In the genomic region with DNA sequence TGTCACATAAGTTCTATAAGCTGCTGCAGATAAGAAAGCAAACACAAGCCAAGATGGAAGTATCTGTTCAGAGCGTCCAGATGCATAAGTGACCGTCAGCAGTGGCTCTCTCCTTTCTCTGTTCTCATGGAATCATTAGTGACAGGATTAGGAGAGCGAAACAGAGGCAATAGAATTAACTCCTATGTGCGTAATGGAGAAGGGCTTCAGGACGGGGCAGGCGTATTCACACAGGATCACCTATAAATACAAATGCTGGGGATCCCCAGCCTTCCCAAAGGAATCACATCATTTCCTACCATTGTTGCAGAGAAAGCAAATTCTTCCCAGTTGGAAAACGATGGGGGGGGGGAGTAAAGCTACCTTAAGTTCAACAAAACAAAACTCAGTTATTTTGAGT, we compare ENCODE assay signal across 22 mouse cellular contexts. TPM values are rescaled to one million over a fixed set of nuclear protein-coding genes. Genes with fewer than 3 reads are reported as not detected.
DNase-seq lines count a peak whose midpoint lies in the region; ATAC-seq and TF ChIP-seq lines count a peak whose summit lies in the region.
"Had no signal": no experiment of that assay in that cellular context is flagged by ENCODE, and none has a peak within 500 bp of the region (broad histone marks: within the 10 kb centered on the region; RNA-seq: fewer than 3 reads in every experiment).

No protein-coding gene starts in this region.

- H3K36me3 ChIP-seq in kidney, adult 2 months (ENCODE audit: control insufficient read depth, insufficient read depth, low read length), result no peaks in the 10 kb centered on the region
- H3K36me3 ChIP-seq in heart, embryonic 16.5 days (ENCODE audit: control insufficient read depth, insufficient read depth), result no peaks in the 10 kb centered on the region

- TF ChIP-seq POLR2A in kidney, adult 2 months (IDR thresholded peaks at IDR 0.05; ENCODE audit: low read depth, low read length), result no peak

- H3K4me1 ChIP-seq in kidney, adult 2 months (ENCODE audit: control insufficient read depth, insufficient read depth, low read length), result no peaks in the 10 kb centered on the region
- peaks cover 13% of the 10 kb centered on the region for H3K4me1 ChIP-seq in heart, embryonic 16.5 days (ENCODE audit: control insufficient read depth, insufficient read depth, low read length)
- H3K4me1 ChIP-seq: intestine, embryonic 15.5 days had no signal

- DNase-seq in heart, adult 11 months, result peak; percentile 91
- no peak for DNase-seq in heart, postnatal 25 days (ENCODE audit: low spot score)
- DNase-seq in kidney, adult 2 months, result peak; percentile 40
- no peak for DNase-seq in kidney, postnatal 10 days
- peak; percentile 29 for DNase-seq in kidney, postnatal 14 days
- DNase-seq in kidney, postnatal 36 days, result no peak
- DNase-seq in adrenal gland, postnatal 10 days, result no peak
- DNase-seq: adrenal gland, postnatal 14 days; cerebellum, adult 8-10 months; cerebellum, postnatal 36 days; gastrocnemius, postnatal 10 days; liver, postnatal 0 days; lung, postnatal 10 days; thymus, adult 18-20 months; thymus, postnatal 4 days had no signal

- 74% methylated on average over 7 of the region's 7 CpGs for WGBS in kidney, adult 2 months
- 60% methylated on average over 7 of the region's 7 CpGs for WGBS in heart, embryonic 16.5 days

- peak; percentile 54 for ATAC-seq in heart, embryonic 16.5 days (replicated peaks; ENCODE audit: extremely low read depth, insufficient read depth, low FRiP score)
- ATAC-seq: forebrain, embryonic 14.5 days; hindbrain, embryonic 16.5 days; intestine, embryonic 15.5 days; liver, postnatal 0 days had no signal

- H3K9ac ChIP-seq in heart, embryonic 16.5 days (ENCODE audit: low read length), result no peak overlapping the region
- H3K9ac ChIP-seq: intestine, embryonic 15.5 days; limb, embryonic 12.5 days; liver, postnatal 0 days had no signal

- H3K4me3 ChIP-seq in kidney, adult 2 months (ENCODE audit: insufficient read depth, low read depth, low read length), result no peak overlapping the region
- H3K4me3 ChIP-seq in heart, embryonic 16.5 days (ENCODE audit: low read length), result no peak overlapping the region
- H3K4me3 ChIP-seq: intestine, embryonic 15.5 days; limb, embryonic 12.5 days had no signal

- H3K4me2 ChIP-seq in heart, embryonic 16.5 days (ENCODE audit: low read depth, low read length), result no peak overlapping the region; the same call in 1 of the 2 replicates
- H3K4me2 ChIP-seq: intestine, embryonic 15.5 days; limb, embryonic 12.5 days; liver, embryonic 11.5 days; midbrain, embryonic 11.5 days had no signal

- H3K27ac ChIP-seq in kidney, adult 2 months (ENCODE audit: insufficient read depth, low read depth, low read length), result peak overlapping the region; percentile 47; the same call in 1 of the 2 replicates
- peak overlapping the region; percentile 79 for H3K27ac ChIP-seq in heart, embryonic 16.5 days (ENCODE audit: low read length)
- H3K27ac ChIP-seq: intestine, embryonic 15.5 days; limb, embryonic 12.5 days had no signal

- no peaks in the 10 kb centered on the region for H3K9me3 ChIP-seq in heart, embryonic 16.5 days (replicated peaks; ENCODE audit: control insufficient read depth, low read length)
- H3K9me3 ChIP-seq: intestine, embryonic 15.5 days; limb, embryonic 12.5 days had no signal

- TF ChIP-seq CTCF in kidney, adult 2 months (conservative IDR thresholded peaks at IDR 0.05; ENCODE audit: insufficient read depth, insufficient read length, low read depth, low read length), result no peak

- intact Hi-C loops in heart, postnatal 25 days (cut with DNase I), result no loop called here

- no peaks in the 10 kb centered on the region for H3K27me3 ChIP-seq in kidney, adult 2 months (replicated peaks; ENCODE audit: control insufficient read depth, insufficient read depth, low read length)
- no peaks in the 10 kb centered on the region for H3K27me3 ChIP-seq in heart, embryonic 16.5 days (ENCODE audit: control insufficient read depth, insufficient read depth, low read length)
- H3K27me3 ChIP-seq: intestine, embryonic 15.5 days; limb, embryonic 12.5 days had no signal

RNA-seq across cellular contexts. Expression of gene F2rl2, which starts 37.2 kb away (rescaled TPM):
- total RNA-seq in heart, postnatal 25 days (2021), result under 1 TPM in 1 of 2 experiments, not detected in 1; 0.14 TPM
- polyA plus RNA-seq in kidney, adult 2 months (2012; rRNA removed), result 0.20 and 0.28 TPM in 2 replicates
- polyA plus RNA-seq in heart, embryonic 16.5 days (2015; fragmentation: Nextera tagmentation; extraction: Ambion mirVana), result 0.37 and 0.72 TPM in 2 replicates
- total RNA-seq in adrenal gland, postnatal 10 days (2021), result under 1 TPM; 0.24 to 0.36 TPM

RNA-seq across cellular contexts. Expression of gene F2r, which starts 41.1 kb away (rescaled TPM):
- 10 to 100 TPM; 21.6 to 23.1 TPM for total RNA-seq in heart, postnatal 25 days (2021)
- polyA plus RNA-seq in kidney, adult 2 months (2012; rRNA removed), result 39.9 and 42.2 TPM in 2 replicates
- 96.3 and 107 TPM in 2 replicates for polyA plus RNA-seq in heart, embryonic 16.5 days (2015; fragmentation: Nextera tagmentation; extraction: Ambion mirVana)
- total RNA-seq in adrenal gland, postnatal 10 days (2021), result 10 to 100 TPM; 61.1 to 81.8 TPM

Comparison
In these comparisons a context has a peak if more than half of its experiments do, and no peak if none do; other contexts are left out.
1. DNase-seq: peak in heart, adult 11 months (single experiment), kidney, adult 2 months (single experiment) and kidney, postnatal 14 days (single experiment); none in heart, postnatal 25 days (single experiment), kidney, postnatal 10 days (single experiment), kidney, postnatal 36 days (0 of 2) and adrenal gland, postnatal 10 days (single experiment).